Mouse (Mus musculus): ENCODE results near the gene Spaca4. TPM values are rescaled to one million over a fixed set of nuclear protein-coding genes. Genes with fewer than 3 reads are reported as not detected.

Gene Spaca4
- polyA plus RNA-seq, 1 experiment from 2014 or later: not detected

GRCm38 (mm10) chr7:45681046-45681736 lies 44.4 kb downstream of the Spaca4 start:
- H3K4me3 ChIP-seq (replicated peaks): no peak overlapping the region
- no peak overlapping the region for H3K27ac ChIP-seq
- no peak overlapping the region for H3K9ac ChIP-seq (replicated peaks)
- peaks cover 17% of the 10 kb centered on the region for H3K4me1 ChIP-seq (replicated peaks)
- 0 out of 2 replicates have a peak, but pooled peaks cover 2% of the 10 kb centered on the region for H3K27me3 ChIP-seq
- WGBS: 85% methylated on average over 8 of the region's 8 CpGs
- H3K9me3 ChIP-seq: no peaks in the 10 kb centered on the region
- ATAC-seq (ENCODE audit: insufficient number of reproducible peaks, insufficient read depth, low FRiP score, low TSS enrichment, low read depth): no peak
- H3K36me3 ChIP-seq: no peaks in the 10 kb centered on the region
- no peak overlapping the region for H3K4me2 ChIP-seq

GRCm38 (mm10) chr7:45679966-45680621 lies 45.5 kb downstream of the Spaca4 start:
- Histone ChIP-seq H3K27ac (no peak overlapping the region), H3K4me1 (replicated peaks) (peaks cover 6% of the 10 kb centered on the region; the same call in 1 of the 2 replicates), H3K9ac (replicated peaks) (no peak overlapping the region), H3K36me3 (no peaks in the 10 kb centered on the region), H3K27me3 (no peaks in the 10 kb centered on the region), H3K9me3 (no peaks in the 10 kb centered on the region), H3K4me2 (no peak overlapping the region), H3K4me3 (replicated peaks) (no peak overlapping the region)
- no peak for ATAC-seq (ENCODE audit: insufficient number of reproducible peaks, insufficient read depth, low FRiP score, low TSS enrichment, low read depth)
- 83% methylated on average over 14 of the region's 14 CpGs for WGBS

GRCm38 (mm10) chr7:45678513-45678912 lies 47.1 kb downstream of the Spaca4 start:
- no peaks in the 10 kb centered on the region for H3K9me3 ChIP-seq
- H3K4me3 ChIP-seq (replicated peaks): no peak overlapping the region
- H3K4me1 ChIP-seq (replicated peaks): no peaks in the 10 kb centered on the region; the same call in 1 of the 2 replicates
- ATAC-seq (ENCODE audit: insufficient number of reproducible peaks, insufficient read depth, low FRiP score, low TSS enrichment, low read depth): no peak
- no peak overlapping the region for H3K9ac ChIP-seq (replicated peaks)
- 92% methylated on average over 14 of the region's 14 CpGs for WGBS
- no peak overlapping the region for H3K4me2 ChIP-seq
- no peaks in the 10 kb centered on the region for H3K36me3 ChIP-seq
- H3K27ac ChIP-seq: no peak overlapping the region
- no peaks in the 10 kb centered on the region for H3K27me3 ChIP-seq

GRCm38 (mm10) chr7:45677627-45678295 lies 47.9 kb downstream of the Spaca4 start:
- Histone ChIP-seq H3K4me3 (replicated peaks) (no peak overlapping the region), H3K27me3 (no peaks in the 10 kb centered on the region), H3K27ac (no peak overlapping the region), H3K4me1 (replicated peaks) (no peaks in the 10 kb centered on the region; the same call in 1 of the 2 replicates), H3K4me2 (no peak overlapping the region), H3K9ac (replicated peaks) (no peak overlapping the region), H3K36me3 (no peaks in the 10 kb centered on the region), H3K9me3 (no peaks in the 10 kb centered on the region)
- ATAC-seq (ENCODE audit: insufficient number of reproducible peaks, insufficient read depth, low FRiP score, low TSS enrichment, low read depth): no peak
- 66% methylated on average over 7 of the region's 7 CpGs for WGBS

Other genes starting within 250 kb of the Spaca4 start
- gene Tulp2, start 243.9 kb downstream of the Spaca4 start, polyA plus RNA-seq (2016; fragmentation: Nextera tagmentation; extraction: Ambion mirVana): 1.4 TPM in 2 replicates
- not detected in 2 replicates for gene Gm45808, start 239.0 kb downstream of the Spaca4 start, polyA plus RNA-seq (2016; fragmentation: Nextera tagmentation; extraction: Ambion mirVana)
- 3.2 and 3.3 TPM in 2 replicates for gene Dhdh, start 237.0 kb downstream of the Spaca4 start, polyA plus RNA-seq (2016; fragmentation: Nextera tagmentation; extraction: Ambion mirVana)
- gene Nucb1, start 215.4 kb downstream of the Spaca4 start, polyA plus RNA-seq (2016; fragmentation: Nextera tagmentation; extraction: Ambion mirVana): 149 and 160 TPM in 2 replicates
- gene Ppp1r15a, start 199.5 kb downstream of the Spaca4 start, polyA plus RNA-seq (2016; fragmentation: Nextera tagmentation; extraction: Ambion mirVana): 26.0 and 27.1 TPM in 2 replicates
- 1.4 TPM in 2 replicates for gene Plekha4, start 199.5 kb downstream of the Spaca4 start, polyA plus RNA-seq (2016; fragmentation: Nextera tagmentation; extraction: Ambion mirVana)
- gene Hsd17b14, start 170.9 kb downstream of the Spaca4 start, polyA plus RNA-seq (2016; fragmentation: Nextera tagmentation; extraction: Ambion mirVana): 0.55 and 1.1 TPM in 2 replicates
- gene Bcat2, start 155.7 kb downstream of the Spaca4 start, polyA plus RNA-seq (2016; fragmentation: Nextera tagmentation; extraction: Ambion mirVana): 50.4 and 56.5 TPM in 2 replicates
- gene Fgf21, start 110.3 kb downstream of the Spaca4 start, polyA plus RNA-seq (2016; fragmentation: Nextera tagmentation; extraction: Ambion mirVana): not detected in 2 replicates
- not detected in 2 replicates for gene Fut1, start 108.5 kb downstream of the Spaca4 start, polyA plus RNA-seq (2016; fragmentation: Nextera tagmentation; extraction: Ambion mirVana)
- gene Izumo1, start 104.0 kb downstream of the Spaca4 start, polyA plus RNA-seq (2016; fragmentation: Nextera tagmentation; extraction: Ambion mirVana): 0.13 and 0.17 TPM in 2 replicates
- gene Rasip1, start 98.3 kb downstream of the Spaca4 start, polyA plus RNA-seq (2016; fragmentation: Nextera tagmentation; extraction: Ambion mirVana): 11.7 and 13.4 TPM in 2 replicates
- gene Mamstr, start 85.8 kb downstream of the Spaca4 start, polyA plus RNA-seq (2016; fragmentation: Nextera tagmentation; extraction: Ambion mirVana): 5.7 and 5.9 TPM in 2 replicates
- gene Fut2, start 59.4 kb downstream of the Spaca4 start, polyA plus RNA-seq (2016; fragmentation: Nextera tagmentation; extraction: Ambion mirVana): 0.15 TPM in 2 replicates
- 0.13 and 0.23 TPM in 2 replicates for gene Ntn5, start 41.8 kb downstream of the Spaca4 start, polyA plus RNA-seq (2016; fragmentation: Nextera tagmentation; extraction: Ambion mirVana)
- 0.40 and 0.74 TPM in 2 replicates for gene Sec1, start 31.4 kb downstream of the Spaca4 start, polyA plus RNA-seq (2016; fragmentation: Nextera tagmentation; extraction: Ambion mirVana)
- 8.8 and 12.6 TPM in 2 replicates for gene Car11, start 26.0 kb downstream of the Spaca4 start, polyA plus RNA-seq (2016; fragmentation: Nextera tagmentation; extraction: Ambion mirVana)
- 6.4 and 8.5 TPM in 2 replicates for gene Dbp, start 20.7 kb downstream of the Spaca4 start, polyA plus RNA-seq (2016; fragmentation: Nextera tagmentation; extraction: Ambion mirVana)
- gene Rpl18, start 10.4 kb downstream of the Spaca4 start, polyA plus RNA-seq (2016; fragmentation: Nextera tagmentation; extraction: Ambion mirVana): 990 and 1,038 TPM in 2 replicates
- 32.5 TPM in 2 replicates for gene Sphk2, start 7.8 kb downstream of the Spaca4 start, polyA plus RNA-seq (2016; fragmentation: Nextera tagmentation; extraction: Ambion mirVana)
- 1.0 and 1.3 TPM in 2 replicates for gene Fam83e, start 4.6 kb downstream of the Spaca4 start, polyA plus RNA-seq (2016; fragmentation: Nextera tagmentation; extraction: Ambion mirVana)
- 3.4 and 4.9 TPM in 2 replicates for gene Lmtk3, start 57.9 kb upstream of the Spaca4 start, polyA plus RNA-seq (2016; fragmentation: Nextera tagmentation; extraction: Ambion mirVana)
- 1.6 and 1.9 TPM in 2 replicates for gene Sult2b1, start 58.9 kb upstream of the Spaca4 start, polyA plus RNA-seq (2016; fragmentation: Nextera tagmentation; extraction: Ambion mirVana)
- gene Cyth2, start 88.8 kb upstream of the Spaca4 start, polyA plus RNA-seq (2016; fragmentation: Nextera tagmentation; extraction: Ambion mirVana): 171 and 175 TPM in 2 replicates
- 1.6 and 2.2 TPM in 2 replicates for gene Kcnj14, start 99.0 kb upstream of the Spaca4 start, polyA plus RNA-seq (2016; fragmentation: Nextera tagmentation; extraction: Ambion mirVana)
- gene Grwd1, start 105.1 kb upstream of the Spaca4 start, polyA plus RNA-seq (2016; fragmentation: Nextera tagmentation; extraction: Ambion mirVana): 75.4 and 78.0 TPM in 2 replicates
- 50.0 and 65.6 TPM in 2 replicates for gene Kdelr1, start 147.0 kb upstream of the Spaca4 start, polyA plus RNA-seq (2016; fragmentation: Nextera tagmentation; extraction: Ambion mirVana)
- gene Grin2d, start 152.6 kb upstream of the Spaca4 start, polyA plus RNA-seq (2016; fragmentation: Nextera tagmentation; extraction: Ambion mirVana): 0.35 and 0.37 TPM in 2 replicates
- 0.41 and 0.65 TPM in 2 replicates for gene Syngr4, start 170.9 kb upstream of the Spaca4 start, polyA plus RNA-seq (2016; fragmentation: Nextera tagmentation; extraction: Ambion mirVana)
- 5.0 and 6.0 TPM in 2 replicates for gene Tmem143, start 171.1 kb upstream of the Spaca4 start, polyA plus RNA-seq (2016; fragmentation: Nextera tagmentation; extraction: Ambion mirVana)
- gene Emp3, start 195.6 kb upstream of the Spaca4 start, polyA plus RNA-seq (2016; fragmentation: Nextera tagmentation; extraction: Ambion mirVana): 58.4 and 59.0 TPM in 2 replicates
- gene Ccdc114, start 198.3 kb upstream of the Spaca4 start, polyA plus RNA-seq (2016; fragmentation: Nextera tagmentation; extraction: Ambion mirVana): 4.3 and 5.2 TPM in 2 replicates

Data from limb, embryonic 12.5 days (tissue).